ENCODE assay signal across 21 mouse cellular contexts in genomic region chr12:105903072-105903471, GRCm38 (mm10).
DNase-seq lines count a peak whose midpoint lies in the region; ATAC-seq and TF ChIP-seq lines count a peak whose summit lies in the region.
"Had no signal": no experiment of that assay in that cellular context is flagged by ENCODE, and none has a peak within 500 bp of the region (broad histone marks: within the 10 kb centered on the region; RNA-seq: fewer than 3 reads in every experiment).

No protein-coding gene starts in this region.

- H3K9ac ChIP-seq in midbrain, postnatal 0 days (replicated peaks; ENCODE audit: low read length, poor library complexity, severe bottlenecking) = no peak overlapping the region
- H3K9ac ChIP-seq: embryonic facial prominence, embryonic 13.5 days; forebrain, embryonic 13.5 days; hindbrain, embryonic 14.5 days; limb, embryonic 15.5 days; neural tube, embryonic 12.5 days had no signal

- no peaks in the 10 kb centered on the region for H3K4me1 ChIP-seq in midbrain, postnatal 0 days (ENCODE audit: insufficient read depth, low read length)
- H3K4me1 ChIP-seq in midbrain, embryonic 10.5 days = peaks cover 14% of the 10 kb centered on the region

- no peak overlapping the region for H3K27ac ChIP-seq in midbrain, postnatal 0 days (ENCODE audit: low read depth, low read length)
- no peak overlapping the region for H3K27ac ChIP-seq in midbrain, embryonic 10.5 days (replicated peaks)
- H3K27ac ChIP-seq: embryonic facial prominence, embryonic 13.5 days; forebrain, embryonic 13.5 days; heart, adult 2 months; hindbrain, embryonic 14.5 days; limb, embryonic 15.5 days; macrophage; neural tube, embryonic 12.5 days had no signal

- H3K4me3 ChIP-seq in midbrain, postnatal 0 days (ENCODE audit: low read depth, low read length) = no peak overlapping the region
- no peak overlapping the region for H3K4me3 ChIP-seq in midbrain, embryonic 10.5 days
- H3K4me3 ChIP-seq: embryonic facial prominence, embryonic 13.5 days; forebrain, embryonic 13.5 days; heart, adult 2 months; limb, embryonic 15.5 days; neural tube, embryonic 12.5 days had no signal

- ATAC-seq in midbrain, postnatal 0 days (ENCODE audit: low FRiP score) = no peak
- ATAC-seq: forebrain, embryonic 13.5 days; midbrain, embryonic 16.5 days had no signal

- 59% methylated on average over 8 of the region's 8 CpGs for WGBS in midbrain, postnatal 0 days
- 59% methylated on average over 8 of the region's 8 CpGs for WGBS in midbrain, embryonic 10.5 days

- DNase-seq in embryo, embryonic 10 days (ENCODE audit: low spot score) = peak; percentile 53
- DNase-seq in embryo, embryonic 9.5 days (ENCODE audit: extremely low spot score) = no peak
- no peak for DNase-seq in midbrain, postnatal 0 days (ENCODE audit: low spot score)
- DNase-seq in midbrain, embryonic 10.5 days (ENCODE audit: low spot score) = no peak
- peak; percentile 25 for DNase-seq in c-Kit-positive CD71-positive TER-119-negative erythroid progenitor cells, embryonic 14.5 days (ENCODE audit: low read depth)
- DNase-seq in testis, postnatal 14 days (ENCODE audit: low spot score) = peak; percentile 39
- no peak for DNase-seq in cerebellum, postnatal 4 days (ENCODE audit: low spot score in 2 of 2)
- no peak for DNase-seq in thymus, postnatal 36 days
- DNase-seq: adrenal gland, adult 2 months; cerebellum, adult 9-11 months; heart, adult 2 months; heart, postnatal 10 days; kidney, adult 18-20 months; right cerebral cortex, adult 18-20 months had no signal

- no peaks in the 10 kb centered on the region for H3K36me3 ChIP-seq in midbrain, postnatal 0 days (ENCODE audit: insufficient read depth, low read length)
- H3K36me3 ChIP-seq in midbrain, embryonic 10.5 days = no peaks in the 10 kb centered on the region
- H3K36me3 ChIP-seq: embryonic facial prominence, embryonic 13.5 days; limb, embryonic 15.5 days; neural tube, embryonic 12.5 days had no signal

- TF ChIP-seq CTCF in midbrain, postnatal 0 days (IDR thresholded peaks at IDR 0.05) = peak; percentile 26

- H3K9me3 ChIP-seq in midbrain, postnatal 0 days (ENCODE audit: low read length) = no peaks in the 10 kb centered on the region
- peaks cover 7% of the 10 kb centered on the region for H3K9me3 ChIP-seq in midbrain, embryonic 10.5 days (replicated peaks)
- H3K9me3 ChIP-seq: forebrain, embryonic 13.5 days; limb, embryonic 15.5 days had no signal

- H3K4me2 ChIP-seq in midbrain, postnatal 0 days (ENCODE audit: low read depth, low read length, poor library complexity, severe bottlenecking) = no peak overlapping the region
- H3K4me2 ChIP-seq: embryonic facial prominence, embryonic 13.5 days; forebrain, embryonic 13.5 days; hindbrain, embryonic 14.5 days; limb, embryonic 15.5 days; neural tube, embryonic 12.5 days had no signal

- no peaks in the 10 kb centered on the region for H3K27me3 ChIP-seq in midbrain, postnatal 0 days (ENCODE audit: insufficient read depth, low read length)
- H3K27me3 ChIP-seq in midbrain, embryonic 10.5 days (ENCODE audit: low read depth, poor library complexity, severe bottlenecking) = no peaks in the 10 kb centered on the region
- H3K27me3 ChIP-seq: forebrain, embryonic 13.5 days; neural tube, embryonic 12.5 days had no signal

Comparison
In these comparisons a context has a peak if more than half of its experiments do, and no peak if none do; other contexts are left out.
1. DNase-seq: peak in embryo, embryonic 10 days (single experiment), c-Kit-positive CD71-positive TER-119-negative erythroid progenitor cells, embryonic 14.5 days (single experiment) and testis, postnatal 14 days (single experiment); none in embryo, embryonic 9.5 days (single experiment), midbrain, postnatal 0 days (single experiment), midbrain, embryonic 10.5 days (single experiment), cerebellum, postnatal 4 days (0 of 2) and thymus, postnatal 36 days (0 of 2).